Mouse (Mus musculus) olfactory bulb, adult 2 months (tissue): ENCODE measurements around the gene Tmem164.

Experiments
- CTCF ChIP-seq: fragments of 200-500 bp; IDR thresholded peaks from 2 replicates; pipeline ENCODE4 v1.5.1; 2012; ENCODE audit warnings: low read depth, mild to moderate bottlenecking, low read length, moderate library complexity; ENCODE audit not compliant: insufficient read depth
- POLR2A ChIP-seq: fragments of 200-500 bp; IDR thresholded peaks from 2 replicates; pipeline ENCODE4 v1.6.1; 2012; ENCODE audit warnings: mild to moderate bottlenecking, low read depth, low read length, moderate library complexity; ENCODE audit not compliant: insufficient read depth

GRCm38 (mm10) chrX:142837316-142837715 is 156.1 kb downstream of the Tmem164 start:
- no peak for TF ChIP-seq POLR2A
- TF ChIP-seq CTCF = no peak
